Mouse (Mus musculus) CH12F3 (cell line): ENCODE results near the gene Drc3.
"Not testable (repeated sequence)": the region's sequence is repeated elsewhere in the genome, so short reads cannot be mapped to it uniquely, and the experiment has no call there.

ENCODE experiments used
- in situ Hi-C: fragments of 300-500 bp; cut with MboI; formaldehyde crosslinking; loops from 2 replicates; pipeline ENCODE4 v1.14.3; 2020; ENCODE audit warnings: low sequenced_read_pairs

Gene Drc3

DNA sequence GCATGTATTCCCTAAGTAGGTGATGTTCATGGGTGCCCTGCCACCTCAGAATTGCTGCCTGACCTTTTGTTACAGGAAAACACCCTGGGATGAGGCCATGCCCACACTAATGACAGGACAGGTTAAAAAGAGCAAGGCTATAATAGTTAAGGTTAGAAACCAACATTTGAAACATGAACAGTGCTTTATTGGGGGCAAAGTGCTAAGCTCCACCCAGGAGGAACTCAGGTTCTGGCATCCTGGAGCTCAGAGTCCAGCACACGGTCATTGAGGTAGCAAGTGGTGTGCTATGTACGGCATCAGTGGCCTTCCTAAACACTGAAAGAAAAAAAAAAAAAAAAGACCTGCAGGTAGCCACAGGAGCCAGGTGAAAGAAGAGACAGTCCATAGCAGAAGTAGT is 34.8 kb downstream of the Drc3 start:
- in situ Hi-C loops: no loop called here

DNA sequence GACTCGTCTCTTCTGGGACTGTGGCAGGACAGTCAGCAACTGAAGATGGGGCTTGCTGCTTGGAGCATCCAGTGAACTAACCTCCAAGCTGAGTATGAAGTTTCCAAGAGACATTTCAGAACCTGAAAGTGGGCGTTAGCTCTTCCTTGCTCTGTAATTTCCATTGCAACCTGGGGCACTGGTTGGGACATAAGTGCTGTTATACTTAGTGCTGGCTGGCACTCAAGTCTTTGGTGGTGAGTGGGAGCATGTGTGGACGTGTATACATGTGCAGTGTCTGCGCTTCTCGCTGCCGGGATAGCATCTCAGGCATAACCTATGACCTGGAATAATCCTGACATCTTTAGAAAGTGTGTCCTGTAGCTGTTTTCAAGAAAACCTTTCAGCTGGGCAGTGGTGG is 38.2 kb downstream of the Drc3 start:
- in situ Hi-C loops: no loop called here

DNA sequence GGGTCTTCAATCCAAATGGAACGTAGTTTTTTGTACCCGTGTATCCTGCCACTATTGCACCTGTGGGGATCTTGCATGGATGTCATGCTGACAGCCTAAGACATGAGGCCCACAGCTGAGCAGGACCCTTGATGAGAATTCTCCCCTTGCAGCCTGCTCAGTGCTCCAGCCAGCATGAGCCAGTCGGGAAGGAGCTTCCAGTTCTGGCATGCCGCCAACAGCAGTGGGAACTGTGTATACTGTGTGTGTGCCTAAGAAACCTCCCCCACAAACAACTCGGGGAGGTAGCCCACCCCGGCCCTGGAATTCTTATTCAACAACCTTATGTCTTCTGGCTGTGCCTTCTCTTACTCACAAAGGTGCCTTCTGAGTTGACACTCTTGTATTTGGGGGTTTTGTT is 43.4 kb downstream of the Drc3 start:
- in situ Hi-C loops: no loop called here

DNA sequence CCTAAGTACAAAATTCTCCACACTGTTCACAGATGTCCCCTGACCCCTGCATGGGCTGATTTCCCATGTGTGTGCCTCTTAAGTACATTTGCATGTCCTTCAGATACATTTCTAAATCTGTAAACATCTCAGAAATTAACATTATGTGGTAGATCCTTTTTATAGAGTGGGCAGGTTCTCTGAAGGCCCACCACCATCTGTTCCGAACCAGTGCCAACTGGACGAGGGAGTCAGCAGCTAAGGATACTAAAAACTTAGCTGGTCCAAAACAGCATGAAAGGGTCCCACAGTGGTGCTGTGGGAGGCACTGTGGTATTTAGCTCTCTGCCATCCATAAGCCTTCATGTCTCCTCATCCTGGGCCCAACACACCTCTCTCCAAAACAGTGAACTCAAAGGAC is 44.0 kb downstream of the Drc3 start:
- in situ Hi-C loops: no loop called here

DNA sequence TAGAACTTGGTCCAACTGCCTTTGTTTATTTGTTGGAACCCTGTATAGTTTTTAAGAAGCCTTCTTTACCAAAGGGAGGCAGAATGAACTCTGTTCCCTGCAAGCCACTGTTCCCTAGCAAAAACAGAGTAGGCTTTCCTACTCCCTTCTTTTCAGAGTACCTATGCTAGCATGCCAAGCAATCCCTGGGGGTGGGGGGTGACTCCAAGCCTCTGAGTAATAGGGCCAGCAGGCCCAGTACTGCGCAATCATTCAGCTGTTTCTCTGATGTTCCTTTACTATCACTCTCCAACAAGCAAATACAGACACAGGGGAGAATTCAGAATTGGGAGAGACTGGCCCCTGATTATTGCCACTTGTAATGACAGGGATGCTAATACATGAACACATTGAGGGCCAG is 53.5 kb downstream of the Drc3 start:
- in situ Hi-C loops: loop anchor here (25.0 kb wide), 1 partner anchor 319 kb away; no protein-coding TSS in a partner anchor

DNA sequence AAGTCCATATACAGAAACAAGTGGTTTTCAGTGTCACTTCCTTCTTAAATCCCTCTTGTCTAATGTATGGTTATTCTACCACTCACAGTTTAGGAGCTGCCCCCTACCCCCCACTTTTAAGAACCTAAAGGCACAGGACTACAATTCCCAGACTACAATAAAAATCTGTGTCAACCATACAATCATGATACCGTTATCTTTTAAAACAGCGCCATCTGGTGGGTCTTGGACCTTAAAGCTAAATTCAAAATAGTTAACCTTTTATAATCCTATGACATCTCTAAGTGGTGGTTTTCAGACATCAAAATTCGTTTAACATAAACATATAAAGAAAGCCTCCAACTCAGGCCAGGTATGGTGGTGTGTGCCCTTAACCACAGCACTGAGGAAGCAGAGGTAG is 59.0 kb downstream of the Drc3 start:
- in situ Hi-C loops: loop anchor here (25.0 kb wide), 1 partner anchor 325 kb away; no protein-coding TSS in a partner anchor

DNA sequence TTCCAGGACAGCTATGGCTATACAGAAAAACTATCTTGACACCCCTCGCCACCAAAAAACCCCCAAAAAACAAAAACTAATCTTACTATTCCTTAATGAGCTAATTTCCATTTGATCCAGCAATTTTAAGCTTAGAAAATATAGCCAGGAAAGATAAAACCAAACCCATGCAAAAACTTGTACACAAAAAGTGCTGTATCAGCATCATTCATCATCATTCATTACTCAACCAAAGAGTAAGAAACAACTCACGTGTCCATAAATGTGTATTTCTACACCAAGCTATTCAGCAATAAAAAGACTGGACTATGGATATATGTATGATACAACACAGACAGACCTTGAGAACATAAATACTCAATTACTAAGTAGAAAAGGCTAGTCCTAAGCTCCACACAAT is 59.8 kb downstream of the Drc3 start:
- in situ Hi-C loops: loop anchor here (25.0 kb wide), 1 partner anchor 326 kb away; no protein-coding TSS in a partner anchor

DNA sequence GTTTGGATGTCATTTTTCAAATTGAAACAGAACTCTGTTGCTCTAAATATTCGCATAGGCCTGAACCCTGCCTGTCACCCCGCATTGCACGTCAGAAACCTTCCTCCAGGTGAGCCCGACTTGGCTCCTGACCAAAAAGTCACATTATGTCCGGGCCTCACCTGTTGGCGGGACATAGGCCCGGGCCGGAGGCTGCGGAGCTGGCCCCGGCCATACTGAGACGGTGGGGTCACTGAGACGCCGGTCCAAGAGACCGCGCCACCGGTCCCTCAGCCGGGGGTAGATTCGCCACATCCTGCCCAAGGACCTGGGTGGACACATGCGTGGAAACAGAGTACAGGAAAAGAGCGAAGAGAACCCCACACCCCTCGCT is 63.4 kb downstream of the Drc3 start:
- in situ Hi-C loops: loop anchor here (25.0 kb wide), 1 partner anchor 329 kb away; no protein-coding TSS in a partner anchor

DNA sequence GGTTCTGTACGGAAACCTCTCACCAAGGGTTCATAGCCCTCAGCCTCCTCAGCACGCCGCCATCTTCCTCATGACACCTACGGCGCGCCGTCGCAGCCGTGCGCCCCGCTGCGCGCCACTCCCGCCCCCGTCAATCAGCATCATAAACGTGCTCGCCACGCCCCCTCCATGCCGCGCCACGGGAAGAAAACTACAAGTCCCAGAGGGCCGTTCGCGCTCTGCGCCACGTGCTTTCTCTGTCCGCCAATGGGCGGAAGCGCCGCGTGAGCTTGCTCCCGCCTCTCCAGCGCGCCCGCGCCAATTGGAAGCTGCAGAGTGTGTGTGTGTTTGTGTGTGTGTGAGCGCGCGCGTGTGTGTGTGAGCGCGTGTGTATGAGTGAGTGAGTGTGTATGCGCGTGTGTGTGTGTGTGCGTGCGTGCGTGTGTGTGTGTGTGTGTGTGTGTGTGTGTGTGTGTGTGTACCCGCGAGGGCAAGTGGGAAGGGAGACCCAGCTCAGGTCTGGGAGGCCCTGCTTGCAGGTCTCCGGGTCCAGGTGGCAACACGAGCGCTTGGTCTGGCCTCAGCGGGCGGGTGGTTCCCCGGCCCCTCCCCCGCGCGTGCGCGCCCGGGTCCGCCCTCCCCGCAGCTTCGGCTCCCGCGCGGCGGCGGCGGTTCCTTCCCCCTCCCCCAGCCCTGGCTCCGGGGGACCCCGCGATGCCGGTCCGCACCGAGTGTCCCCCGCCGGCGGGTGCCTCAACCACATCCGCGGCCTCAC is 64.0 kb downstream of the Drc3 start, which contains the start of gene Gid4:
Gene Gid4, plus strand, starts transcription at position 183 of the 754 bp plus-strand sequence.
- in situ Hi-C loops: loop anchor here (25.0 kb wide), 1 partner anchor 330 kb away; no protein-coding TSS in a partner anchor

DNA sequence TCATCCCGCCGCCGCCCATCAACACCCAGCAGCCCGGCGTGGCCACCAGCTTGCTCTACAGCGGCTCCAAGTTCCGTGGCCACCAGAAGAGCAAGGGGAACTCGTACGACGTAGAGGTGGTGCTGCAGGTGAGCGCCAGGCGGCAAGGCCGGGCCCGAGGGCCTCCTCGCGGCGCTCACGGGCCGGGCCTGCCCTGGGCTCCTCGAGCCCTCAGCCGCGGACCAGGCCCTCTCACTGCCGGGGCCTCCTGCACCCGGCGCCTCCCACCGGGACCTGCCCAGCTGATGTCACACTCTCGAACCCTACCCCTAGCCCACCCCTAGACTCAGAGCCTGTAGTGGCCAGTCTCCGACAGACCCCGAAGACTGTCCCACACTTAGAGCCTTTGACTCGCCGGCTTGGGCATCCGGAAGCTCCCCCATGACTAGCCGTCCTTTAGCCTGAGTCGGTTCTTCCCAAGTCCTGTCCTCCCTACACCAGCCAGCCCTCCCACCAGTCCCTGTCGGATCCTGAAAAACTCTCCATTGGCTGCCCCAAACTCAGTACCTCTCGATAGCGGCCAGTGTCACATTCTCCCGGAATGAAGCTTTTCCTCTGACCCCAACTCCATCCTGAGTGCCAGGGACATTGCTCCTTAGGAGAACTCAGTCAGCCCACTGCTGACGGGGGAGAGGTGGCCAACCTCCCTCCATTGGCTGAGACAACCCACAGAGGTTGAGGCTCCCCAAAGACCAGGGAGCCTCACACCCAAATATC is 64.8 kb downstream of the Drc3 start, which contains the start of gene Atpaf2:
Gene Atpaf2, minus strand, starts transcription at position 741 of the 756 bp plus-strand sequence.
- in situ Hi-C loops: loop anchor here (25.0 kb wide), 1 partner anchor 331 kb away; no protein-coding TSS in a partner anchor

DNA sequence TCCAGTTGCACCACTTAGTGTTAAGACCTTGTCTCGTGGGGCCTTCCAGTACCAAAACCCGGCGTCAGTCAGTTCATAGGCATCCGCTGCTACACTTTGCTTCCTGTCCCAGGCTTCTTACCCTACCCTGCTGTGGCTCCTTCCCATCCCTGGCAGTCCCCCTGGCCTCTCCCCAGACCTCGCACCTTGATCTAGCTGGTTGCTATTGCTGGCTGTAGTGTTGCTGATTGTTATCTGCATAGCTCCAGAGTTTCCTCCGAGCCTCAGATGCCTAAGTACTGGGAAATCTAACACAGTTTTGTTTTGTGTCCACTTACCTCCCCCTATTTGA is 65.3 kb downstream of the Drc3 start:
- in situ Hi-C loops: loop anchor here (25.0 kb wide), 1 partner anchor 331 kb away; no protein-coding TSS in a partner anchor

DNA sequence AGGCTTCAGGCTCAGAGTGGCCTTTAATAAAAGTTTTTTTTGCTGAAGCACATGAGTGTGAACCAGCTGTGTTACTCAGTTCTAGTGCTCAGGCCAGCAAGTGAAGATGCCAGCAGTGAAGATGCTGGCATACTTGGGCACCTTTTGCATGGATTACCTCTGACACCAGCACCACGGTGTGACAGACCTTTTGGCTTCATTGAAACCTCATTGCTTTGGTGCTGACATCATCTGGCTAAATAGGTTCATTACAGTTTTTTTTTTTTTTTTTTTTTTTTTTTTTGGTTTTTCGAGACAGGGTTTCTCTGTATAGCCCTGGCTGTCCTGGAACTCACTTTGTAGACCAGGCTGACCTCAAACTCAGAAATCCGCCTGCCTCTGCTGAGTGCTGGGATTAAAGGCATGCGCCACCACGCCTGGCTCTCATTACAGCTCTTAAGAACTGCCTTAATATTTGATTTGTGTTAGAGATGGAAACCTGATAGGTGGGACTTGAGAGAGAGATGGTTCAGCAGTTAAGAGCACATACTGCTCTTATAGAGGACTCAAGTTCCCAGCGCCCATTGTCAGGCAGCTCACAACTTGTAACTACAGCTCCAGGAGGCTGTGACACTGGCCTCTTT is 69.0 kb downstream of the Drc3 start:
- in situ Hi-C loops: loop anchor here (25.0 kb wide), 1 partner anchor 335 kb away; no protein-coding TSS in a partner anchor

DNA sequence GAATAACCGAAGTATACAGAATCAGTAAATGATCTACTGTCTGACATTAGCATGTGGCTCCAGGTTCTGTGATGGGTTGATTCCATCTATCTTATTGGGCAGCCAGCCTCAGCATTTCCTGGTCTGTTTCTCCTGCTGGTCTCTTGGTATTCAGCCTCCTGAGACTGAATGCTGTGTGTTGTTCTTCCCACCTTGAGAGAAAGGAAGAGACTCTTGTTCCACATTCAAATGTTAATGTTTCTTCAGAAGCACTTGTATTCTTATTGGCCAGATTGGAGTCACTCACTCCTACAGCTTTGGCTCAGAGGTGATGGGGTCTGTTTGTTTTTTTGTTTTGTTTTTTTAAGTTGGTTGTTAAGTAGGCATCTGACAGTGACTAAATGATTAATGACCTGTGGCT is 69.9 kb downstream of the Drc3 start:
- in situ Hi-C loops: loop anchor here (25.0 kb wide), 1 partner anchor 336 kb away; no protein-coding TSS in a partner anchor

DNA sequence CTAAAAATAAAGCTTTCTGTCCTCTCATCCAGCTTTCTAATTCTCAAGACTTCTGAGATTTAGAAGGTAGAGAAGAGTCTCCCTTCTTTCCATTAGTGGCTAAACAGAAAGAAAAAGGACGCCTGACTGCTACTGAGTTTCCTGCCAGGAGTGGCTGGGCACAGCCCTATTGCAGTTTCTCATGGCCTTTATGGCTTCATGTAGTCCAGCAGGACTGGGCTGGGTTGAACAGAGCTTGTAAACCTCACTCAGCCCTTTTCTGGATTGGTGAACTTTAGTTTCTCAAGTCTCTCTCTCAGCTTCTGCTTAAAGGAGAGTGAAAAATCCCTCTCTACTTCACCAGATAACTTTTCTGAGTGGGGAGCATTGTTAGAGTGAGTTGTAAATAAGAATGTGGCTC is 73.3 kb downstream of the Drc3 start:
- in situ Hi-C loops: no loop called here

DNA sequence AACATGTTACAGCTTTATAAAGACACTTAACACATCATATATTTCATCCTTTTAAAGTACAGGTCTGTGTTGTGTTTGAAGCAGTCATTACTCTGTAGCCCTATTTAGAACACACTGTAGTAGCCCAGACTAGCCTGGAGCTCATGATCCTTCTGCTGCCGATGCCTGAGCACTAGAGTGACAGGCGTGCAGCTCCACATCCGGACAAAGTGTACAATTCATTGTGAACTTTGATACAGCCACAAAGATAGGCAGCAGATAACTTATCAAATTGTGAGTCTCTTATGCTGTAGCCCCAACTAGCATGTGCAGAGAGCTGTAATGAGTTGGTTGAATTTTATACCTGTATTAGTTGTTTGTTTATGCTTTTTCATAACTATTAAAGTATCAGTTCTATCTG is 74.5 kb downstream of the Drc3 start:
- in situ Hi-C loops: no loop called here

DNA sequence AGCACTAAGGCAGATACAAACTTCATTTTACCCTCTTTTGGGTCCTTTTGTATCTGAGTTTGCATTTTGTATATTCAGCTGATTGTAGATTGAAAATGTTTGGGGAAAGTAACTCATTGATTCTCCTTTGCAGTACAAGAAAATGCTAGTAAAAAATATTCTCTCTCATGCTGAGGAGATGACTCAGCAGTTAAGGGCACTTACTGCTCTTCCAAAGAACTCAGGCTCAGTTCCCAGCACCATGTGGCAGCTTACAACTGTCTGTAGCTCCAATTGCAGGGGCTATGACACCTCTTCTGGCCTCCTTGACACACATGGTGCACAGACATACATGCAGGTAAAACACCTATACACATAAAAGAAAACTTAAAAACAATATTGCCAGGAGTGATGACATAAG is 80.4 kb downstream of the Drc3 start:
- in situ Hi-C loops: no loop called here

DNA sequence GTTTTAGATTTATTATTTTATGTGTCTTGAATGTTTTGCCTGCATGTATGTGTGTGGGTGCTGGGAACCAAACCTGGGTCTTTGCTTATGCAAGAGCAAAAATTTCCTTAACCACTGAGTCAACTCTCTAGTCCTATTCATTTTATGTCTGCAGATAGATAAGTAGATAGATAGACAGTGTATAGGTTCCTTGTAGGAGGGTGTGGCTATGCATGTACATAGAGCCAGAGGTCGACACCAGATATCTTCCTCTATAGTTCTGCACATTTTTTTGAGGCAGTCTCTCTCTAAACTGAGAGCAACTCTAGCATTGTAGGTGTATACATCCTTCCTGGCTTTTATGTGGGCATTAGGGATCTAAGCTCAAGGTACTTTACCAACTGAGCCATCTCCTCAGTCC is 82.0 kb downstream of the Drc3 start:
- in situ Hi-C loops: no loop called here

DNA sequence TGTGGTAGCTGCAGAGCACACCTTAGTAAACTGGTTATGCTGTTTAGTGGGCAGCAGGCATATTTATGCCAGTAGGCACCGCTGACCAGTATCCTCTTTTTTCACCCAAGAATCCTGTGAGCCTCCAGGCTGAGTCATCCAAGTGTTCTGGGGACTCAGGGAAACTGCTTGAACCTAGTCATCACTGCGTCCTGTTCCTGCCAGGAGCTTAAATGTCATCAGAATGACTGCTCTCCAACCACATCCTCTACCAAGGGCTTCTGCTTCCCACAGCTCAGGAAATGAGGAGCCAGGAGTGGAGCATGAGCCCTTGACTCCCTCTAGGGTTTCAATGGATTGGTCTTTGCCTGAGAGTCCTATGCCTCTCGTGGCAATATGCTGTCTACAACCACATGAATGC is 83.5 kb downstream of the Drc3 start:
- in situ Hi-C loops: no loop called here

DNA sequence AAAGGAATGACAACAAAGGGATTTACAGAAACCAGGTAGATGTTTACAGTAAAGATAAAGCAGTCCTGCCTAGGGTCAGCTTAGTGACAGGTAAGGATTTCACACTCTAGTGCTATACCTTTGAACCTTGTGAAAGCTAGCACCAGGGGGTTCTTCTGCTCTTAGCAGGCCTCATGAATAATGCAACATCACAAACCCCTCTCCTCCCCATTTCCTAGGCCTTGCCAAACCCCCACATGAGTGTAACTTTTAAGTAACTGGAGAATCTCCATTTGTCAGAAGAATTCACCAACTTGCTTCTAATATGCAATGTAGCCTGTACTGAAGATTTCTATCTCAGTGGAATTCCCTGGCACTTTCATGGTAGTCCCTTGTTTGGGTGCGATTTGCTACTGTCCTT is 86.5 kb downstream of the Drc3 start:
- in situ Hi-C loops: not testable (repeated sequence)

DNA sequence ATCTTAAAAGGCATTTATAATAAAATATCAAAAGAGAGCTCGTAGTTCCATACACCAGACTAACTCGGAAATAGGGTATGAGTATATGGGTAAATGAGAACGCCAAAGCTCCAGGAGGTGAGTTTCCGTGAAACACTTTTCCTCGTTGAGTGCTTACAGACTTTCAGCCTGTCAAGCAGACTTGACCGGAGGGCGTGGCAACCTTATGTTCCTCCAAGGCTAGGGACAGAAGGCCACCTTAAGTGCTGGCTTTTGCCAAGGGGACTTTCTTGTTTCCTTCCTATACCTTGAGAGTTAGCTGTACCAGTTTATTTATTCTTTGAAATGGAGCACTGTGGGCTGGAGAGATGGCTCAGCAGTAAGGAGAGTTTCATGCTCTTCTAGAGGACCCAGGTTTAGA is 87.0 kb downstream of the Drc3 start:
- in situ Hi-C loops: no loop called here

DNA sequence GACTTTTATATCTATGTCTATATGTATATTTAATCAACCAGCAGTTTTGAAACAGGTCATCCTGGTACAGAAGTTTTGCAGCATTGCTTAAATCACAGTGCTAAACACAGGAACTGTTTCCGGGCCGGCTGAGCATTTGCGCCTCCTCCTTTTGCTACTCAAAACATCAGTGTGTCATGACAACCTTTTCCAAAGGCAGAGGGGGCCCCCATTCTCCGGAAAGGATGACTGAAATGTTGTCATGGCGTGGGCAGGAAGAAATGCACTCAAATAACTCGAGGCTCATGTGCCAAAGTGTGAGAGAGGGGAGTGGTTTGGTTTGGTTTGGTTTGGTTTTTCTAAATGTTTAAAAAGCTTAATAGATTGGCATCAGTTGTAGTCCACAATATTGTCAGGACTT is 89.8 kb downstream of the Drc3 start:
- in situ Hi-C loops: no loop called here
